Mouse (Mus musculus): ENCODE measurements around the gene Cmip.

Gene Cmip

GRCm38 (mm10) chr8:117257821-117258575 lies 1.1 kb downstream of the Cmip start:
- peak; percentile 68 for DNase-seq (ENCODE audit: low read depth, low spot score)

- peak; percentile 66 for DNase-seq (ENCODE audit: low read depth, low spot score)
These were observed 1.7 kb downstream of the Cmip start for GRCm38 (mm10) chr8:117258576-117259040.

GRCm38 (mm10) chr8:117259431-117260001 lies 2.7 kb downstream of the Cmip start:
- DNase-seq (ENCODE audit: low read depth, low spot score): no peak

GRCm38 (mm10) chr8:117260234-117260929 lies 3.5 kb downstream of the Cmip start:
- DNase-seq (ENCODE audit: low read depth, low spot score): no peak

GRCm38 (mm10) chr8:117260930-117261475 lies 4.1 kb downstream of the Cmip start:
- DNase-seq (ENCODE audit: low read depth, low spot score): no peak

GRCm38 (mm10) chr8:117261702-117262101 lies 4.8 kb downstream of the Cmip start:
- no peak for DNase-seq (ENCODE audit: low read depth, low spot score)

GRCm38 (mm10) chr8:117262685-117263084 lies 5.8 kb downstream of the Cmip start:
- no peak for DNase-seq (ENCODE audit: low read depth, low spot score)

GRCm38 (mm10) chr8:117263442-117263841 lies 6.6 kb downstream of the Cmip start:
- no peak for DNase-seq (ENCODE audit: low read depth, low spot score)

GRCm38 (mm10) chr8:117265079-117265478 lies 8.2 kb downstream of the Cmip start:
- no peak for DNase-seq (ENCODE audit: low read depth, low spot score)

- peak; percentile 25 for DNase-seq (ENCODE audit: low read depth, low spot score)
These were observed 10.7 kb downstream of the Cmip start for GRCm38 (mm10) chr8:117267403-117268129.

GRCm38 (mm10) chr8:117278234-117278633 lies 21.4 kb downstream of the Cmip start:
- no peak for DNase-seq (ENCODE audit: low read depth, low spot score)

GRCm38 (mm10) chr8:117278668-117279132 lies 21.8 kb downstream of the Cmip start:
- no peak for DNase-seq (ENCODE audit: low read depth, low spot score)

GRCm38 (mm10) chr8:117280488-117280887 lies 23.6 kb downstream of the Cmip start:
- peak; percentile 73 for DNase-seq (ENCODE audit: low read depth, low spot score)

- DNase-seq (ENCODE audit: low read depth, low spot score): no peak
These were observed 24.8 kb downstream of the Cmip start for GRCm38 (mm10) chr8:117281676-117282075.

- DNase-seq (ENCODE audit: low read depth, low spot score): peak; percentile 51
These were observed 25.5 kb downstream of the Cmip start for GRCm38 (mm10) chr8:117282141-117282950.

GRCm38 (mm10) chr8:117284768-117285484 lies 28.1 kb downstream of the Cmip start:
- DNase-seq (ENCODE audit: low read depth, low spot score): no peak

- no peak for DNase-seq (ENCODE audit: low read depth, low spot score)
These were observed 31.1 kb downstream of the Cmip start for GRCm38 (mm10) chr8:117287966-117288365.

- peak; percentile 59 for DNase-seq (ENCODE audit: low read depth, low spot score)
These were observed 32.2 kb downstream of the Cmip start for GRCm38 (mm10) chr8:117289016-117289415.

- peak; percentile 44 for DNase-seq (ENCODE audit: low read depth, low spot score)
These were observed 33.6 kb downstream of the Cmip start for GRCm38 (mm10) chr8:117290506-117290905.

GRCm38 (mm10) chr8:117292262-117292661 lies 35.4 kb downstream of the Cmip start:
- no peak for DNase-seq (ENCODE audit: low read depth, low spot score)

All from 3T3-L1 (cell line).